Mouse (Mus musculus) embryonic fibroblast, embryonic 13.5 days (primary cell): ENCODE data around the gene Slc16a9. TPM values are rescaled to one million over a fixed set of nuclear protein-coding genes. Genes with fewer than 3 reads are reported as not detected.

Source experiments
- H3K27ac ChIP-seq: 2 replicates; pipeline ENCODE4 v1.5.1; 2012; ENCODE audit warnings: low read length, control low read depth, inconsistent platforms; ENCODE audit not compliant: insufficient read depth
- H3K4me1 ChIP-seq: 2 replicates; pipeline ENCODE4 v1.6.1; 2011; ENCODE audit warnings: low read length; ENCODE audit not compliant: control insufficient read depth, insufficient read depth
- H3K4me3 ChIP-seq: 2 replicates; pipeline ENCODE4 v1.5.1; 2011; ENCODE audit warnings: mild to moderate bottlenecking, control low read depth, low read length; ENCODE audit not compliant: insufficient read depth
- CTCF ChIP-seq: IDR thresholded peaks from 2 replicates; pipeline ENCODE4 v1.5.1; 2011; ENCODE audit warnings: mild to moderate bottlenecking, control low read depth, low read length, moderate library complexity, borderline replicate concordance; ENCODE audit not compliant: insufficient read depth
- POLR2A ChIP-seq: IDR thresholded peaks from 2 replicates; pipeline ENCODE4 v1.6.1; 2011; ENCODE audit warnings: low read depth, mild to moderate bottlenecking, control low read depth, low read length, moderate library complexity
- polyA plus RNA-seq: library from polyadenylated mRNA; stranded (reverse); fragments of >200 nt; gene quantifications from 2 replicates; pipeline ENCODE4 v1.2.4, GENCODE M21; 2011; ENCODE audit warnings: low read depth; ENCODE audit not compliant: missing spikeins, insufficient read length

Gene Slc16a9
- polyA plus RNA-seq, 1 experiment, result 2.0 TPM

DNA sequence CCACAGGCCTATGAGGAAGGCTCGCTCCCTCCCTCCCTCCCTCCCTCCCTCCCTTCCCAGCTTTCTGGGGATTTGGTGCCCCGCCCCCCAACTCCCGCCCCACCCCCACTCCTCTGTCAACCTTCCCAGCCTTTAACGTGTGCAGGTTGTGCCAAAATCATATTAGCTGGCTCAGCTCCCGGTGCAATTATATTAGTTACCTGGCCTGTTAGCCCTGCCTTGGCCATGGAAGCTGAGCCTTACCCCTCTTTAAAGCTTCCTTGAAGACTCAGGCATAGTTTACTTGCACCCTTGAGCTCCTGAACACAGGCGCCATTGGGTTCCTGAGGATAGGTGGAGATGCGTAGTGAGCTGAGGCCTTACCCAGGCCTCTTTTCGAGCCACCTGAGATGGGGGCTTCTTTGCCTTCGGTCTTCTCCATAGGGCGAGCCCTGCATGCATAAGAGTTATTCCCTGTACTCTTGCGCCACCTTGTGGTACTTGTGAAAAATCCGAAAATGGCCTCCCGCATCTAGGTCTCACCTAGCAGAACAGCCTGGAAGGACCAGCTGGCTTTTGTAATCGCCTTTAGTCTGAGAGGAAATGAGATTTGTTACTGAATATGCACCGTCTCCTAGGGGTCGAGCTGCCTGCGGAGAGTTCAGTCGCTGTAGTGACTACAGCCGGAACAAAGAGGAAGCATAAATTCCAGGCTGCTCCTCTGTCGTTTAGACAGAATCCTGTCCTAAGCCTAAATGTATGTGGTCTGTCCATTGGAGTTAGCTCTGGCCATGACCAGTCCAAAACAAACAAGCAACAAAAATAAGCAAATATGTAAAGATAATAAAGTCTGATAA is 51.8 kb downstream of the Slc16a9 start:
- H3K4me1 ChIP-seq, result no peaks in the 10 kb centered on the region
- TF ChIP-seq CTCF, result 0 out of 2 replicates have a peak, but pooled peaks have one; percentile 33
- no peak for TF ChIP-seq POLR2A
- no peak overlapping the region for H3K27ac ChIP-seq
- no peak overlapping the region for H3K4me3 ChIP-seq

DNA sequence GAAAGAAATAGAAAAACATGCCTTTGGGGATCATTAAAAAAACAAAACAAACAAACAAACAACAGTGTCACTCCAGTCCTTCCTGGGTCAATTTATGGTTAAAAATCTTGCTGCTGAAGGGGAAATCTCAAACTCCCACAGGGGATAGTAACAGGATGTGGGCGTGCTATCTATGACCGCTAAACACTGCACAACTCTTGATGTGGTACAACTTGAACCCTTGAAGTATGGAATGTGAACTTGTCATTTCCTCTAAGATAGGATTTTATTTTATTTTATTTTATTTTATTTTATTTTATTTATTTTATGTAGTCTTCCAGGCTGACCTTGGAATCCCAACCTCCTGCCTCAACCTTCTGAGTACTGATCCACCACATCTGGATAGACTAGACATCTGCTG is 54.2 kb downstream of the Slc16a9 start:
- H3K4me1 ChIP-seq, result no peaks in the 10 kb centered on the region
- no peak overlapping the region for H3K27ac ChIP-seq
- no peak overlapping the region for H3K4me3 ChIP-seq
- TF ChIP-seq POLR2A, result no peak
- no peak for TF ChIP-seq CTCF

DNA sequence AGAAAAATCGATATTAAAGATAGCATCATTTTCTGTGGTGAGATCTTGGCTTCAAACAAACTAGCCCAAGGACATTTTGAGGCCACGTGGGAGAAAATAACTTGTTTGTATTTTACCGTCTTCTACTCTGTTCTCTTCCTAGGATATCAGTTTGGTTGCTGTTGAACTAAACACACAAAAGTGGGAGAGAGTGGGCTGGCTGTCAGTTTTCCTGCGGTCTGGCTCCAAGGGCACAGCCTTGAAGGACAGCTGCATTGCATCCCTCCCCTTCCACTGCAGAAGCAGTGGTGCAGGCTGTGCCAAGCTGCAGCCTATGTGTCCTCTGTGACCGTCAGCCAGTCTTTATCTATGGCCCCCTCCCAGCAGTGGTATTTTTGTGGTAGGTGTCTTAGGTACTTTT is 54.8 kb downstream of the Slc16a9 start:
- H3K27ac ChIP-seq, result no peak overlapping the region
- no peak for TF ChIP-seq CTCF
- TF ChIP-seq POLR2A, result no peak
- H3K4me1 ChIP-seq, result no peaks in the 10 kb centered on the region
- H3K4me3 ChIP-seq, result no peak overlapping the region

DNA sequence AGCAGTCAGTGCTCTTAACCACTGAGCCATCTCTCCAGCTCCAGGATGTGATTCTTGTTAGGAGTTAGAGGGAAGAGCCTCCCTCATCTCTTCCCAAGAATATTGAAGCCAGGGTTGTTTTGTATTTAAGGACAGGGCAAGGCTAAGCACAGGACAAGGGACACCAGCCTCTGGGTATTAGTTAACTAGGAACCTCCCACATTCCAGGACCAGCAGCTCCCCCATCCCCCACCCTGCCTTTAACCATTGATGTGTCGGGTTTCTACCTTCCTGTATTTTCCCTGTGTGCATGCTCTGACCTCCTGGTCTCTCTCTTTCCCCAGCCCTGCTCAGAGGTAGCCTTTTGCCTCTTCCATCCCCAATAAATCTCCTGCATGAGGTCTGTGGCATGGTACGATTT is 56.3 kb downstream of the Slc16a9 start:
- H3K4me1 ChIP-seq, result no peaks in the 10 kb centered on the region
- H3K27ac ChIP-seq, result no peak overlapping the region
- TF ChIP-seq CTCF (no peak), POLR2A (no peak)
- H3K4me3 ChIP-seq, result no peak overlapping the region

DNA sequence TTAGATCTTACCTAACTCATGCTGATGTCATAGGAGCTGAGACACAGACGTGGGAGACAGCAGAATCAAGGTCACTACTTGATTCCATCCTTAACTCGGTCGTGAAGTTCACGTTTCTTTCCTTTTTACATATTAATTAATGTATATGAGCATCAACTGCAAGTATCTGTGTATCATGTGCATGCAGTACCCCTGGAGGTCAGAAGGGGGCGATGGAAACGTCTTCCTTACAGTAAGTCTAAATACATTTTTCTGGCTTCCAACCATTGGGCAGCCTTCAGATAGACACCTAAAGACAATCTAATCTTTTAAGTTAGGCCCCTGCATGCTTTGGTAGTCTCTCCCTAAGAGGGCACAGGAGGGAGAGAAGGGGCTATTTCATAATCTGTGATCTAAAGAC is 58.3 kb downstream of the Slc16a9 start:
- TF ChIP-seq POLR2A (no peak), CTCF (no peak)
- H3K4me3 ChIP-seq, result no peak overlapping the region
- H3K27ac ChIP-seq, result no peak overlapping the region
- 0 out of 2 replicates have a peak, but pooled peaks cover 2% of the 10 kb centered on the region for H3K4me1 ChIP-seq

DNA sequence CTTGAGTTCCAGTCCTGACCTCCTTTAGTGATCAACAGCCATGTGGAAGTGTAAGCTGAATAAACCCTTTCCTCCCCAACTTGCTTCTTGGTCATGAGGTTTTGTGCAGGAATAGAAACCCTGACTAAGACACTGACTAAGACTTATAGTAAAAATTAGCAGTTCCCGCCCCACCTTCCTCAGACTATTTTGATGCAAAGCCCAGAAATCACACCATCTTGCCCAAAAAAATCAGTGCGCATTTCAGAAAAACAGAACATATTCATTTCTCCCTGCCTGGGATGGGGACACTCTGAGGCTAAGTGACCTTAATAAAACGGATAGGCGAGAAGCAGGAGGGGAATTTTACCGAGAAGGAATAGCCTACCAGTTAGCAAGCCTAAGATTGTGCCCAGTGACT is 60.8 kb downstream of the Slc16a9 start:
- 0 out of 2 replicates have a peak, but pooled peaks cover 2% of the 10 kb centered on the region for H3K4me1 ChIP-seq
- H3K4me3 ChIP-seq, result no peak overlapping the region
- TF ChIP-seq POLR2A (no peak), CTCF (no peak)
- no peak overlapping the region for H3K27ac ChIP-seq

DNA sequence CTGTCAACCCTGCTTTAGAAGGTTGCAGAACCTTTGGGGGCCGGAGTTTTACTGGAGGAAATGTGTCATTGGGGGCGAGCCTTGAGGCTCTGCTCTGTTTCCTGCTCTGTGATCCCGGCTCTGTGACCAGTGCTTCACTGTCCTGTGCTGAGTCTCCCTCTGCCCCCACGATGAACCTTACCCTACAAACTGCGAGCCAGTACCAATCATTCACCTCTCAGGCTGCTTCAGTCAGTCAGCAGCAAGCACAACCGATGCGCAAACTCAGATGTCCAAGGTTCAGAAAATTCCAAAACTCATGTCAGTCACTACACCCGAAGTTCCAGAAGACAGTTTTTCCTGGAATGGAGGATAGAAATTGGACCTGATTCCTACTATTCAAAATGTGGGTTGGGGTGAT is 64.5 kb downstream of the Slc16a9 start:
- TF ChIP-seq CTCF (no peak), POLR2A (no peak)
- 0 out of 2 replicates have a peak, but pooled peaks cover 2% of the 10 kb centered on the region for H3K4me1 ChIP-seq
- no peak overlapping the region for H3K4me3 ChIP-seq
- no peak overlapping the region for H3K27ac ChIP-seq

DNA sequence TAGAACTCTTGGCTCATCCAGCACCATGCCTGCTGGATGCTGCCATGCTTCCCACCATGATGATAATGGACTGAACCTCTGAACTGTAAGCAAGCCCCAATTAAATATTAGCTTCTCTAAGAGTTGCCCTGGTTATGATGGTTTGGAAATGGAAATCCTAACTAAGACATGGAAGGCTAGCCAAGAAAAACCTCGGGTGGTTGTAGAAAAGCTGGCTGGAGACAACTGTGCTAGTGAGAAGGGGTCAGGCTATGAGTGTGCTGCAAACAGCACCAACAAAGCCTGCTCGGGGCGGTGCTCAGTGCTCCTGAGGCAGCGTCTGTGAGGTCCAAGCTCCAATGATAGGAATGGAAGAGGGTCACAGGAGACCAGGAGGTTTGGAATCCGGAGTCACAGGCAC is 65.7 kb downstream of the Slc16a9 start:
- H3K4me3 ChIP-seq, result no peak overlapping the region
- no peak overlapping the region for H3K27ac ChIP-seq
- TF ChIP-seq POLR2A (no peak), CTCF (no peak)
- 0 out of 2 replicates have a peak, but pooled peaks cover 2% of the 10 kb centered on the region for H3K4me1 ChIP-seq

DNA sequence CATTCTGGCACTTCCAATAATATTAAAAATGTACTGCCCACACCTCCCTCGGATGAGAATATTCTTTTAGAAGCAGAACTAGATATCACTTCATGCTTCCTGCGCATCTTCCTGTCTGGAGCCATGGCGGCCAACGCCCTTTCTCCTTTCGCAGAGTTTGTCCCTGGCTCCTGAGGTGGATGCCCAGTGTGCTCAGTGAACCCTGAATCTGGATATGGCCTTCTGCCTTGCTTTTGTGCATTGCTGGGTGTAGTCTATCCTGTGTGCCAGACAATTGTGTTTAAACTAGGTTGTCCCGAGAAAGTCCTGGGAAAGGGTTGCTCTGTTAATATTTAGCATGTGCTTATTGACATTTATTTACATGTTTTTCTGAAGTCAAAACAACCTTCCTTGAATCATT is 71.0 kb downstream of the Slc16a9 start:
- Histone ChIP-seq H3K4me3 (no peak overlapping the region), H3K27ac (no peak overlapping the region)
- TF ChIP-seq POLR2A (no peak), CTCF (no peak)

DNA sequence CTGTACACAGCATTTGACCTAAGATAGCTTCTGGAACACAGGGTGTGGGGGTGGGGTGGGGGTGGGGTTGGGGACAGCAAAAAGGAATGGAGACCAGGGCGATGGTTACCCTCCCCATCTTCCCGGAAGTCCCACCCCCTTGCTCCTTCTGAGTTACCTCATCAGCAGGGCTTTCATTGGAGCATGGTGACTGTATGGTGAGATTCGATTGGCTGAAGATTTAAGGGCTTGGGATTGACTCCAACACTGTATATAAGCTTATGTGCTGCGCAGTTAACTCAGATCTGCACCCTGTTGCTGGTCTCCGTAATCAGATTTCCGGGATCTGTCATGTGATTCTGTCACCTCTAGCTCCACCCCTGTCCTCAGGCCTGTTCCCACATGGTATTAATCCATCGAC is 72.0 kb downstream of the Slc16a9 start:
- no peak overlapping the region for H3K27ac ChIP-seq
- no peak for TF ChIP-seq POLR2A
- no peak for TF ChIP-seq CTCF

More for the DNA sequence above, 71.0 kb downstream of the Slc16a9 start:
- H3K4me1 ChIP-seq, result no peaks in the 10 kb centered on the region

DNA sequence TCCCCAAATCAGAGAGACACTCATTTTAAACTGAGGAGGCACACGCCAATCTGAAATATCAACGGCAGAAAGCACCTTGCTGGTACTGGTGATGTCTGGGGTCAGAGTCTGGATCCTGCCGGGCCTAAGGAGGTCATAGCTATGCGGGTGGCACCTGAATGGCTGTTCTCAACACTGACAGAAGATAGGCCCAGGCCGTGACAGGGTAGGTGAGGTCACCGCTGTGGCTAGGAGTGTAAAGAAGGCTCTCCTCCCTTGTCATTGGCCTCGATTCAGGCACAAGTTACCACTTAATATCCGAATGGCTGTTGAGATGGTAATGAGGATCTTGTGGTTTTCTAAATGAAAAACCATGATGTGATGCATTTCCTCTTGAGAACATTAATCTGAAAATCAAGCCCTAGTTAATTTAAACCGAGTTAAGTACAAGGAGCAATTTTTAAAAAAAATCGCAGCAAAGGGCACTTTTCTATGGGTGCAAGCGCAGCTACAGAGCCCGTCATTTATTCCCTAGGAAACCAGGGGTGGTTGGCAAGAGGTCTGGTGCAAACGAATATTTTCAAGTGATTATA is 72.6 kb downstream of the Slc16a9 start:
- Histone ChIP-seq H3K4me1 (no peaks in the 10 kb centered on the region), H3K4me3 (no peak overlapping the region), H3K27ac (no peak overlapping the region)
- TF ChIP-seq CTCF, result no peak
- no peak for TF ChIP-seq POLR2A

More for the DNA sequence above, 72.0 kb downstream of the Slc16a9 start:
- Histone ChIP-seq H3K4me1 (no peaks in the 10 kb centered on the region), H3K4me3 (no peak overlapping the region)
